Mouse (Mus musculus) frontal cortex, postnatal 36 days (tissue): ENCODE data around the gene Cntnap1.
A peak's percentile ranks its signal among the peaks of the same experiment; 100 is the strongest.

Experiments
- DNase-seq, 2 experiments: peaks; one replicate each; pipeline ENCODE4 v3.0.0; 2022; ENCODE audit warnings: low spot score in 2 of 2

The Cntnap1 gene

GRCm38 (mm10) chr11:101221306-101221986, 51.1 kb downstream of the Cntnap1 start:
- DNase-seq = no peak

DNA sequence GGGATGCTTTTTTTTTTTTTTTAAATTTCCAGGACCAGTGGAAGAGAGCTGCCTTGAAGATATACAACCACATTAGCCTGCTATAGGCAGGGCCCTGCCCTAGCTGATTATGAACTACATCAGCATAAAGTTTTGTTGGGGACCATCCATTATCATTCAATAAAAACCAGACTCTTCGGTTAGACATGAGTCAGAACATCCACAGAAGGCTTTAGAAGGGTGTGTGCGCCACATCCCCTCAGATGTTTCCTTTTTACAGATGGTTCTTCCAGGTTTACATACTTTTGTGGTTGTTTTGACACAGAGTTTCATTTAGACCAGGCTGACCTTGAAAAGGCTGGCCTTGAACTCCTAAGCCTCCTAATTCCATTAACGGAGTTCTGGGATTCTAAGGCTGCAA, 54.0 kb downstream of the Cntnap1 start:
- DNase-seq = no peak

- no peak for DNase-seq
Measured at GRCm38 (mm10) chr11:101225331-101226064, 55.2 kb downstream of the Cntnap1 start.

DNA sequence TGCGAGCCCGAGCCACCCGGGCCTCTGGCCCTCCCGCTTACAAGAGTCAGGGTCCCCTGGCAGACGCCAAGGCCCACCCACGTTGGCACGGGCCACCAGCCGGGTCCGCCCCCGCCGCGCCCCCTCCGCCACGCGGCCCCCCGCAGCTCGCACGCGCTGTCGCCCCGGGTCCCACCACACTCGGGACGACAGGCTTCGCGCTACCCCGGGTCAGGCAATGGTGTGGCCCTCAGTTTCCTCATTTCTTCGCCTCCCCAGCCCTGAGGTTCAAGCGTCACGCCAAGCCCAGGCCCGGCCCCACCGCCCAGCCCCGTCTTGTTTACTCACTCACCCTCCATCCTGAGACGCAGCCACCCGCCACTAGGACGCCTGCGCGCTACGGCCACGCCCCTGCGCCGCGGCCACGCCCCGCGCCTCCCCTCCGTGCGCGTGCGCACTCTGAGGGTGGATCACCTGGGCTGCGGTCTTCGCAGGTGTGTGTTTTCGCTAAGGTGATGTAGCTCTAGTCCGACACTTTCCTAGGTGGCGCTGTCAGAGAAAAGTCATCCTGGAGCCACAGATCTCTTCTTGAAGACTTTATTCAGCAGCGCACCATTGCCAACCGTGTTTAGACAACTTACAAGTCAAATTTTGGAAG, 55.9 kb downstream of the Cntnap1 start, which contains the start of gene Ezh1:
Ezh1 (minus strand) TSS at position 399 of the 637 bp plus-strand sequence.
- peak; percentile 88 to 92 for DNase-seq

DNA sequence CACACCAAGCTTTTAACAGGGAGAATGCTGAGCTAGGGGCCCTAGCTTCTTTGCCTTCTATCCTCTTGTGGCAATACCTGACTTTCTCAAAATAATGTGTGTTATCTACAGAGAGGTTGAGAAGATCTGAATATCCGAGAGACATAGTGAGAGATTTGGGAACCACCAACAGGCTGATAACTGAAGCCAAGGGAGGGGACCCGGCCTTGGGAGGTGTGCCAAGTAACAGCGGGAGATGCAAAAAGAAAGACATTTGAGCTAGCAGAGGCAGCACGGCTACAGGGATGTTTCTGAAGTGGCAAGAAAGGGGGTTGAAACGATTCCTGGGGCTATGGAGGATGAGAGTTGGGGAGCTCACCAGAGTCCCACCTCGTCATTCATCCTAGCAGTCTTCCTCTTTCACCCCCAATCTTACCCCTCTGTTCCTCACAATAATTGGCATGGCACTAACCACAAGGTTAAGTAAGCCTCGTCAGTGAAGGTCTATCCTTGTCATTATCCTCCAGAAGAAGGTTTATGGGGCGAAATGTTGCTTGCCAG, 59.1 kb downstream of the Cntnap1 start:
- DNase-seq = no peak

GRCm38 (mm10) chr11:101230061-101230511, 59.8 kb downstream of the Cntnap1 start:
- no peak for DNase-seq

GRCm38 (mm10) chr11:101230526-101230925, 60.2 kb downstream of the Cntnap1 start:
- DNase-seq = no peak

- no peak for DNase-seq
Measured at GRCm38 (mm10) chr11:101230991-101231871, 60.9 kb downstream of the Cntnap1 start.

DNA sequence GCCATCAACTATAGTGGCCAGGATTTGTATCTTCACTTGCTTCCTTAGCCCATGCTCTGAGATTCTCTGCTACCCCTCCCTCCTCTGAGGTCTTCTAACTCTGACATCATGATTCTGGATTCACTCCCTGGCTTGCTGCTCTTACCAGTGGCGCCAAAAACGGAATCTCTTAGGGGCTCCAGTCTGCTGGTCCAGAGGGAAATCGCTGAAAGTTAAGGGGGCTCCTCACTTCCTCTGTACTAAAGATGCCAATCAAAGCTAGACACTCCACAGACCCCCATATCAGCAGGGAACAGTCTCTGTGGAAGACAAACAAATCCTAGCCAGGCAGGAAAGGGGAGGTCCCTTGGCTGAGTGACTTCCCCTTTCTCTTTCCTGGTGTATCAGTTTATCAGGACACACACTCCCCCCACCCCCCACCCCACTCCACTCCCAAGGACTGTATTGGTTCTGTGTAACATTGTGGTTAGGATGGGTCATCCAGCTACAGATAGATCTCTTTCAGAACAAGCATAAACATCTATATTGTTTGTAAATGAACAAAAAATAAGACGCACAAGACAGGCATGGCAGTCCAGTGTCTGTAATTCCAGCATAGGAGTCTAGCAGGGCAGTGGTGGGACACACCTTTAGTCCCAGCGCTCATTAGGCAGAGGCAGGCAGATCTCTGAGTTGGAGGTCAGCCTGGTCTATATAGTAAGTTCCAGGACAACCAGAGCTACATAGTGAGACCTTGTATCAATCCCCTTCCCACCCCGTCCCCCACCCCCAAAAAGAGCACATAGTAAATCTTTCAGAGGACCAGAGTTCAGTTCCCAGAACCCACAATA, 61.9 kb downstream of the Cntnap1 start:
- no peak for DNase-seq

DNA sequence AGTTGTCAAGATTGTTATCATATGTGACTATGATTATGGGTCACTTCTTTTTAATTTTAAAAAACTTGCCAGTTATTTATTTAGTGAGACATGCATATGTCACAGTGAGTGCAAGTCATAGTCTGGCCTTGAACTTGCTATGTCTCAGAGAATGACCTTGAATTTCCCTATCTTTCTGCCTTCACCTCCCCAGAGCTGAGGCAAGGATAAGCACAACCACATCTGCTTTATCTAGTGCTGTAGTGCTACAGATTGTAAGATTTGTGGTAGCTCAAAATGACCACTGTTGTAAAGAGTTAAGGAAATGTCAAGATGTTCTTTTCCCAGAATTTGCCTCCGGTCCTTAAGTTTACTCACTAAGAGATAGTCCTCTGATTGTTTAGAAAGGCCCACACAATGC, 62.9 kb downstream of the Cntnap1 start:
- no peak for DNase-seq

GRCm38 (mm10) chr11:101234124-101234523, 63.8 kb downstream of the Cntnap1 start:
- DNase-seq = no peak

DNA sequence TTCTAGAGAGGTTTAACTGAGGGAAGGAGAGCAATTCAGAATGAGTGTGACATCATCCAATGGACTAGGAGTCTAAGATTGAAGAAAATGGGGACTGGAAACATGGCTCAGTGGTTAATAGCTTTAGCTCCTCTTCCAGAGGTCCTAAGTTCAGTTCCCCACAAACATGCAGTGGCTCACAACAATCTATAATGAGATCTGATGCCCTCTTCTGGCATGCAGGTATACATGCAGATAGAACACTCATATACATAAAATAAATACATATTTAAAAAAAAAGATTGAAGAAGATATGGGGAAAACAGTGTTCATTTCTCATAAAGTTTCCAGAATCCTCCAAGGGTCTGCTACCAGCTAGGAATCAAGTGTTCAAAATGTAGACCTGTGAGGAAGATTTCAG, 65.1 kb downstream of the Cntnap1 start:
- DNase-seq = no peak

DNA sequence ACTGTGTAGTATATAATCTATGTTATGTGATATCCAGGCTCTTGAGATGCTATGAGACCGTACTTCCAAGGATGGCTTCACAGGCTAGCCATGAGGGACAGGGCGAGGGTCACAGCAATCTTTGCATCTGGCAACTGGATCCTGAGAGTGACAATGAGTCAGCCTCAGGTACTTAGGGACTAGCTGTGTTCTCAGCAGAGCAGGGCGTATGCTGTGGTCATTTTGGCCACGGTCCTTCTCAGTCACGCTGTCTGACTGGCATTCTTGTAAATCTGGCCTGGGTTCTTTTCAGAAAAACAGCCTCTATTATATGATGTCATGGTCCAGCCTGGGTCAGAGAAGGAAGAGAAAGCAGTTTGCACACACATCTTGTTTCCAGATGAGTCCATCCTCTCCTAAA, 66.5 kb downstream of the Cntnap1 start:
- DNase-seq = no peak

- DNase-seq = peak; percentile 45 to 47
Measured at GRCm38 (mm10) chr11:101238071-101238647, 67.8 kb downstream of the Cntnap1 start.
